Mouse (Mus musculus) neutrophil, adult 83 days (primary cell): ENCODE results near the gene Hmmr. TPM values are rescaled to one million over a fixed set of nuclear protein-coding genes. Genes with fewer than 3 reads are reported as not detected.

Experiments
- total RNA-seq, 2 experiments: library from RNA; stranded (reverse); gene quantifications; one replicate each; pipeline ENCODE4 v1.2.4; 2023

Gene Hmmr
- total RNA-seq: 10 to 100 TPM; 27.9 to 34.6 TPM

GRCm38 (mm10) chr11:40733339-40734174 is at the start of gene Hmmr, which contains the start of gene Nudcd2:
Gene Hmmr, minus strand, starts transcription at chr11:40733422.
Gene Nudcd2, plus strand, starts transcription at chr11:40733667.

DNA sequence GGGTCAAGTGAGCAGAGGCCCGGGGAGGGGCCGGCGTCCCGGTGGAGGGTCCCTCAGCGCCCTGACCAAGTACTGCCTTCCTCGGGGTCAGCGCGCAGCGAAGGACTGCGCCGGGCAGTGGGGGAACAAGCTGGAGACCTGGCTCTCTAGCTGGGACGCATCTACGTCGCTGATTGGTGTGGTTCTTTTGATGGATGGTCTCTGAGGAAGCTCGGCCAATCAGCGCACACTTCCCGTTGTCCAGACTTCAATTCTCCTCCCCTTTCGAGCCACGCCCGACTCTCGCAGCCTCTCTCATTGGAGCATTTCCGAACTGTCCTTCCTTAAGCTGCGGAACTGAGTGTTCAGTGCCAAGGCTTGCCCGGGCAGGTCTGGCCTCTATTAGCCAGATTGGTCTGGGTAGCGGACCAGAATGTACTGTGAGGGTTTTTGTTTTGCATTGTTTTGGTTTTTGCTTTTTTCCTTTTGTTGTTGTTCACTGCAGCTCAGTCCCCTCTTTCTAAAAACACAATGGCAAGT is 21.9 kb upstream of the Hmmr start, which contains the start of gene Ccng1:
Gene Ccng1 (minus strand): TSS at position 203 of the 519 bp plus-strand sequence.

GRCm38 (mm10) chr11:40695103-40695502 is 38.1 kb downstream of the Hmmr start, which contains the start of gene Mat2b:
Gene Mat2b, minus strand, starts transcription at chr11:40695203.

Other genes starting within 250 kb of the Hmmr start
- 10 to 100 TPM; 50.3 to 51.0 TPM for gene Mat2b, start 38.2 kb downstream of the Hmmr start, total RNA-seq
- gene Nudcd2, start 245 bp upstream of the Hmmr start, total RNA-seq: 10 to 100 TPM; 11.0 to 14.9 TPM
- gene Ccng1, start 21.9 kb upstream of the Hmmr start, total RNA-seq: 10 to 100 TPM; 25.7 to 28.5 TPM